Mouse (Mus musculus): ENCODE results near the gene Uvrag.

Uvrag gene

DNA sequence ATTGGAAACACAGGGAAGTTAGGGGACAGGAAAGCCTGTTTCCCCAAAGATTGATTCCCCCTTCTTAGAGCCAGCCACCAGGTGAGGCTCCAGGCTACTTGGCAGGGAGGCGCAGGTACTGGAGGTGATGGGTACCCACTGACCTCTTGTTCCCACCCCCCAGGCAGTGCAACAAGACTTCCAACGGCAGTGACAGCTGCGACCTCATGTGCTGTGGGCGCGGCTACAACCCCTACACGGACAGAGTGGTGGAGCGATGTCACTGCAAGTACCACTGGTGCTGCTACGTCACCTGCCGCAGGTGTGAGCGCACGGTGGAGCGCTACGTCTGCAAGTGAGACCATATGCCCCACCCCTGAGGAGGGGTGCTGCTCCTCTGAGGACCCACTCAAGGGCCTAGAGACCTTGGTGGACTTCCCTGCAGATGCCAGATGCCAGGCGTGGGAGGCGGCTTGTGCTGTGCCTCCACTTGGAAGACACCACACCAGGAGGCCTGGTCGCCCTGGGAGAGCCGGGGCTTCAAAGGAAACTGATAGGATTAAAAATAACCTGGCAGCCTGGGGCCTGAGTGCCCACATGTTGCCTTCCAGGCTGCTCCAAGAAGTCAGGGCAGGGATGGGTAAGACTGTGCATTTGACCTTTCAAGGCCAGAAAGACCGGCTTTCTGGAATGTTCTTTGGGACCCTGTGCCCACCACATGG, 287.8 kb downstream of the Uvrag start:
- no peak for DNase-seq (ENCODE audit: low read depth, low spot score)

GRCm38 (mm10) chr7:98851220-98851619, 289.7 kb downstream of the Uvrag start:
- no peak for DNase-seq (ENCODE audit: low read depth, low spot score)

DNA sequence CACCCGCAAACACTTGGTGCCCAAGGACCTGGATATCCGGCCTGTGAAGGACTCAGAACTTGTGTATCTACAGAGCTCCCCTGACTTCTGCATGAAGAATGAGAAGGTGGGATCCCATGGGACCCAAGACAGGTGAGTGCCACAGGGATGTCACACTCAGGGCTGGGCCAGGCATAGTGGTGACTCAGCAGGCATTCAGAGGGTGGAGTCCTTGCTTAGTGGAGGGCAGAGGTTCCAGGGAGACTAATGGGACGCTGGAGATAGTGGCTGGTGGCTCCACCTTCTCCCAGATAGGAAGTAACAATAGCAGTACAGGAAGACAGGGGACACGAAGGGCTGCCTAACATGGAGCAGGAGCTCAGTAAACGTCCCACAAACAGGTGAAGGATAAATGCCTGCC, 290.6 kb downstream of the Uvrag start:
- no peak for DNase-seq (ENCODE audit: low read depth, low spot score)

DNA sequence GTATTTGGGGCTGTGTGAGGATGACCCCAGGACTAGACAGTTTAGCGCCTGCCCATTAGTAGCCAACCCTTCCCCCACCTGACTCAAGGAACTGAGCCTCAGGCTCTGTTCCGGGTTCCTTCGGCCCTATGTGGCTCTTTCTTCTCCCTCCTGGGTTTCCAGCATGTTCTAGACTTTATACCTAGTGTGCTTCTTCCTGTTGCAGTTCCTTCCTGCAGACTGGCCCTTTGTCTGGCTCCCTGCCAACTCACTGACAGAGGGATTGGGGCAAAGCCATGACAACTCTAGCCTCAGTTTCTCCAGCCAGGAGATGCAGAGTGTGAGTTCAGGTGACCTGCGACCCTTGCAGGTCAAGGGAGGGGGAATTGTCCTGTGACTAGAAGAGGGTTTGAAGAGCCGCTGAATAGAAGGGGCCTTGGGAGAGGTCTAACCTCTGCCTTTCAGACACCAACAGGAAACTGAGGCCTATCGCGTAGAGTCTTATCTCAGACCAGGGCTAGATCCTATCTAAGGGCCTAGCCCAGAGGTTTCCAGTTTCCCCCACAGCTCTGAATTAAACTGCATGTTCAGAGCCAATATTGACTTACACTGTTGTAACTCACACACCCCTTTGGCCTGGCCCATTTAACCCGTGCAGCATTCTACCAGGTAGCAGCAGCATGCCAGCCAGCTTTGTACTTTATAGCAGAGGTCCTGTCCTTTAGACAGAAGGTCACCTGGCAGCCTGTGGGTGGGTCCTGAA, 291.9 kb downstream of the Uvrag start:
- no peak for DNase-seq (ENCODE audit: low read depth, low spot score)

GRCm38 (mm10) chr7:98843649-98844048, 297.3 kb downstream of the Uvrag start:
- DNase-seq (ENCODE audit: low read depth, low spot score) = no peak

- DNase-seq (ENCODE audit: low read depth, low spot score) = no peak
Measured at GRCm38 (mm10) chr7:98842997-98843396, 297.9 kb downstream of the Uvrag start.

- no peak for DNase-seq (ENCODE audit: low read depth, low spot score)
Measured at GRCm38 (mm10) chr7:98841802-98842201, 299.1 kb downstream of the Uvrag start.

DNA sequence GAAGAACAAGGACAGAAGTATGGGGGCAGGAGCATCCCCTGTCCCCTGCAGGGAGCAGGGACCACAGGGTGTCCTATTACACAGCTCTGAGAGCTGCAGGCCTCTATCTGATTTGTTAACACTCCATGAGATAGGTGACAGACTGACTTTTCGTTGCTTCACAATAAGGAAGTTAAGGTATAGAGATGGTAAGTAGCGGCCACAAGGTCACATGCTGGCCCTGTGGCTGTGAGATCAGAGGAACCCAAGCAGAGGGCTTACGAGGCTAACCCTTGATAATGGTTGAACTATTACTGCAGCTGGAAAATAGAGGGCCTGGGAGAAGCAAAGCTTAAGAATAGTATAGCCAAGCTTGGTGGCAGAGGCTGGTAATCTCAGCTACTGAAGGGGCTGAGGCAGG, 300.2 kb downstream of the Uvrag start:
- DNase-seq (ENCODE audit: low read depth, low spot score) = no peak

GRCm38 (mm10) chr7:98839312-98839711, 301.6 kb downstream of the Uvrag start:
- DNase-seq (ENCODE audit: low read depth, low spot score) = no peak

GRCm38 (mm10) chr7:98838729-98839141, 302.2 kb downstream of the Uvrag start:
- DNase-seq (ENCODE audit: low read depth, low spot score) = peak; percentile 31

DNA sequence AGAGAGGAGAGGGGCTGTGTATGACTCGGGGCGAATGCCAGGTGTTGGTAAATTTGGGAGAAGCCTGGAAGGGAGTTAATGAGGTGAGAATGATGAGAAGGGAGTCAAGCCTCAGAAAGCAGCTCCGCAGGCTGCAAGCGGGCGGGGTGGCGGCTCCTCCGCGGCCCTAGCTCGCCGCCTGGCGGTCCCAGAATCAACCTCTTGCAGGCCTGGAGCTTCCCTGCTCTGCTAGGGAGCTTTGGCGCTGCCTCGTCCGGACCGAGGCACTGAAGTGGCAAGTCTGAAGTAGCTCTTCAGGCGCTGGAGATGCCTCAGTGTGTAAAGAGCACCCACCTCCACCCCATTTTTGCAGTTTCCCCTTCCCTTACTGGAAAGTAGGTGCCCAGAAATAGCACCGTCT, 303.0 kb downstream of the Uvrag start:
- DNase-seq (ENCODE audit: low read depth, low spot score) = peak; percentile 89

GRCm38 (mm10) chr7:98836646-98837045, 304.3 kb downstream of the Uvrag start:
- DNase-seq (ENCODE audit: low read depth, low spot score) = peak; percentile 38

DNA sequence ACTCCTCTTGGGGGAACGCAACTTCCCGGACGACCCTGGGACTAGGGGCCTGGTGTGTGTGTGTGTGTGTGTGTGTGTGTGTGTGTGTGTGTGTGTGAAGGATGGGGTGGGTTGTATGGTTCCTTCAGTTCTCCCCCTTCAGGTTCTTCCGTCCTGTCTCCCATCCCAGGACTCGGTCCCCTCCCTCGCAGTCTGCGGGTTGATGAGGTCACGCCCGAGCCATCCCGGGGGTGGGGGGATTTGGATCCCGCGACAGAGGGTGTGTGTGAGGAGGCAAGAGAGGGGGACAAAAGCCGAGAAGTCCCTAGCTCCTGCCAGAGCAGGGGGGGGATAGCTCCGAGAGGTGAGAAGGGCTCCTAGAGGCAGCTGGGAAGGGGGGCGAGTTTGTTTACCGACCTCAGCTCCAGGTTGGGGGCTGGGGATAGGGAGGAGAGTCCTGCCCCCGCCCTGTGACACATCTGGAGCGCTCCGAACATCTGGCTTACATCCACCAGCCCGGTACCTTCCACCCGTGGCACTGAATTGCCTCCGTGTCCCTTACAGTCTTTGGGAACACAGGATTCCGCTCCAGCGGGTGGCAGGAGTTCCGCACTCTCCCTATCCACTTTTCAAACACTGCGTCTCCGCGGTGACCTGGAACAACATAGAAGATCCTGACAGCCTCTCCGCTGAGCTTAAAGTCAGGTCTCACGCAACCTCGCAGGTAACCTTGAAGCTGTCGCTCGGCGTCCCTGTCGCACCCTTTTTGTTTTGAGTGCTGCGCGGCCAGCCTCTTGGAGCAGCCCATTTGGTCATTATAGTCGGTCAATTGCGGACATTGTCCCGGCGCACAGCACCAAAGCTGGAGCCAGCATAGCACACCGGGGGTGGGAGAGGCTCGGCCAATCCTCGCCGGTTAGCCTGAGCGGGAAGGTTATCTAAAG, 305.2 kb downstream of the Uvrag start:
- no peak for DNase-seq (ENCODE audit: low read depth, low spot score)
